Mouse (Mus musculus): ENCODE results near the gene Kcnk13.

Gene Kcnk13

GRCm38 (mm10) chr12:100015146-100015545 lies 50.8 kb downstream of the Kcnk13 start:
- DNase-seq (ENCODE audit: low read depth, low spot score) = no peak

- DNase-seq (ENCODE audit: low read depth, low spot score) = no peak
These were observed 53.4 kb downstream of the Kcnk13 start for GRCm38 (mm10) chr12:100017709-100018108.

DNA sequence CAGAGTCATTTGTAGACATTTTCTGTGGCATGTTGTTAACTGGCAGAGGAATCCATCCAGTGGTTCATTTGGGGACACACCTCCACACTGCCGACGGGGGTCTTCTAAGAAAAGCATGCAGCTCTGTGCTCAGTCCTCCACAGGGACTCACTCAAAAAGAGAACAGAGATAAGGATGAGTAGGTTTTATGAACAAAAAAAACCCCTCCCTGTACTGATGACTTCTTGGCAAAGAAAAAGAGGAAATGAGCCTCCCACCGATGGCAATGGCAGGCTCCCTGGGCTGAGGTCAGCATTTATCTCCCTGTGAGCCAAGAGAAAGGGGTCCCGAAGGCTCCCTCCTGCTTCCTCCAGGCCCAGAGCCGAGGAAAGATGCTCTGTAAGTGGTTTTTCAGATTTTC lies 58.2 kb downstream of the Kcnk13 start:
- DNase-seq (ENCODE audit: low read depth, low spot score) = no peak

- DNase-seq (ENCODE audit: low read depth, low spot score) = no peak
These were observed 59.6 kb downstream of the Kcnk13 start for GRCm38 (mm10) chr12:100023821-100024365.

DNA sequence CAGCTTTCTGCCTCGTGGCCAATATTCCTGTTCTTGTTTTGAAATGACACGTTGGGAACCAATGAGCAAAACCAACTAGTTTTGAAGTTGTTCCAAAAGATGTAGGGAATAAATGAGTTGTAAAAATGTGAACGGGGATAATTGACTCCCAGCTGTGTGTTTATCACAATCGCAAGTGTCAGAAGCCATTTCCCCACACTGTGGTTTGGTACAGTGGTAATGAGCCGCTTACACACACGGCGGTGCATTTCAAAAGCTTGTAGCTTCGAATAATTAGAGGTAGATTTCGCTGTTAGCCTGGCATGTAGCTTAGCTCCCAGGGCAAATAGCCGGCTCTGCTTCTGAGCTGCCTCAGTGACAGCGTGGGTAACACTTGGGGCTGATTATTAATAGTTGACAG lies 61.4 kb downstream of the Kcnk13 start:
- no peak for DNase-seq (ENCODE audit: low read depth, low spot score)

DNA sequence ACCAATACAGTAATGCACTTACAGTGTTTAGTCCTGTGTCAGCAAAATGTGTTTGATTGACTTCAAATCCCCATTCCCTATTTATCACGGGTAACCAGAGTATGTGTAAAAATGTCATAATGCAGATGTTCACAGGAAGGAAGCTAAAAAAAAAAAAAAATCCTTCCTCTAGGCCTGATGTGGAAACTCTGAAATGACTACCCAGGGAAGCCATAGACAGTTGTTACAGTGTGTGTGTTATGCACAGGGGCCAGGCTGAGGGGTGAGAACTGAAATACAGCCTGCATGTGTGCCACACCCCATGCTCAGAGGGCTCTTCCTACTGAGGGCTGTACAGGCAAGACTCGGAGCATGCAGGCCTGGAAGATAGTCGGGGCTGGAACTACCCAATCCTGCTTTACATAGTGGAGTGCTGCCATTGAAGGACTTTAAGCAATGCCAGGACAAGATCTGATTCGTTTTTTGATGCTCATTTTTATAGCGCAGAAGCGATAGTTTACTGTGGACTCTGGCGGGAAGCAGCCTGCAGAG lies 62.5 kb downstream of the Kcnk13 start:
- no peak for DNase-seq (ENCODE audit: low read depth, low spot score)

- no peak for DNase-seq (ENCODE audit: low read depth, low spot score)
These were observed 63.0 kb downstream of the Kcnk13 start for GRCm38 (mm10) chr12:100027281-100027680.

DNA sequence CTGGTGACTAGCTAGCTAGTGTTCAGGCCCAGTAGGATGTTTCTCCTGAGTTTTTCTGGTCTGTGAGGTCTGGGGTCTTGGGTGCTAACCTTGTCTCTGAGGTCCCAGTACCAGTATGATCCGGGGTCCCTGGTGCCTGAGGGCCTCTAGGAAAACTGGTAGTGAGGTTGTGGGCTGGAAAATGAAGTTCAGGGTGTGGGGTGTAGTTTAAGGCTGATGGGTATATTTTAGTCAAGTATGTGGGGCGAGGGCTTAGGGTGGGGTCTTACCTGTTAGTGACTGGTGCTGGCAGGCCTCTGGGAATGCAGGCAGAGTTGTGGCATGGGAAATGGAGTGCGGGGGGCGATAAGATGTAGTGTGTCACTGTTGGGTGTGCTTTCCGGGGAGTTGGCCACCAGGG lies 67.4 kb downstream of the Kcnk13 start:
- no peak for DNase-seq (ENCODE audit: low read depth, low spot score)

DNA sequence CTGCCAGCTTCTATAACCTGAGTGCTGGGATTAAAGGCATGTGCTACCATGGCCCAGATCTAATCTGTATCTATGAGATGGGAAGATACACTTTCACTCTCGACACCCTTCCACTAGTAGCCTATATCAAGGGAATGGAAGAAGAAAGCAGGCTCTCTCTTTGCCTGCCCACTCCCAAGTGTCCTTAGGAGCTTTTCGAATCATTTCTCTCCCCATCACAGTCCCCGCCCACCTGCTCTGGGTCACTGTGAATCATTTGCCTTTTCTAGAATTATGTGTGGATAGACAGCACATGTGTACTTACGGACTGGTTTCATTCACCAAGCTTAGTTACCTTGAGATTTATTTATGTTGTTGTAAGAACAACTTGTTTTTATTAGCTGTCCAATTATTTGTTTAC lies 68.2 kb downstream of the Kcnk13 start:
- DNase-seq (ENCODE audit: low read depth, low spot score) = no peak

DNA sequence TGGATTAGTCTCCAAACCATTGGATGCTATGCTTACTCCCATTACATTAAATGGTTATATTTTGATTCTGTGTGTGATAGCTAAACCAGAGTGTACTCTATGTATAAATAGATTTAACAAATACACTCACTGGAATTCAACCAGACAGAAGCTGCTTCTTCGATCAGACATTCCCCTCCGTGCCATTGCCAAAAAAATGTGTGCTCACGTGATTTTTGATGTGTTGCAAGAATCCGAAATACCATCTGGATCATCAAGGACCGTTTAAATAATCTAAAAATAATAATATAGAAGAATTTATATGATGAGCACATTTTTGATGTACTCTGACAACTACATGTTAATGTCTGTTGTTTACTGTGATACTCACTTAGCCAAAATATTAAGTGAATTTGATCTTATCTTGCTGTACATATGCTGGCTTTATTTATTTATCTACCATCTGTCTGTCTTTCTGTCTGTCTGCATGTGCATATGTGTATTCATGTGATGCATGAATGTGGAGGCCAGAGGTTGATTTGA lies 74.5 kb downstream of the Kcnk13 start:
- DNase-seq (ENCODE audit: low read depth, low spot score) = no peak

GRCm38 (mm10) chr12:100042116-100042515 lies 77.8 kb downstream of the Kcnk13 start:
- no peak for DNase-seq (ENCODE audit: low read depth, low spot score)

DNA sequence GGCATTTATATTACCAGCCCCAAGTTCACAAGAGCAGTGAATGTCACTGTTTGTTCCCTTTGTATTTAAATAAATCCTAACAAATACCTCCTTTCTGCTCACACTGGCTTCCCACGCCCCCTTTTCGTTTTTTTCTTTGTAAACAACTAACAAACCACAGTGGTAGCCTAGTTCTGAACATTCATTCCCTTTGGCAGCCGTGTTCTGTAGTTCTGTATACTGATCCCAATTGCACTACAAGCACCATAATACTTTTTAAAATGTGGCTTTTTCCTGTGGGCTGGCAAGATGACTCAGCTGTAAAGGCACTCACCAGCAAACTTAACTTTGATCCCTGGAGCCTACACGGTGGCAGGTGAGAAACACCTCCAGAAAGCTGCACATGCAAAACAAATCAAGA lies 80.4 kb downstream of the Kcnk13 start:
- DNase-seq (ENCODE audit: low read depth, low spot score) = no peak

DNA sequence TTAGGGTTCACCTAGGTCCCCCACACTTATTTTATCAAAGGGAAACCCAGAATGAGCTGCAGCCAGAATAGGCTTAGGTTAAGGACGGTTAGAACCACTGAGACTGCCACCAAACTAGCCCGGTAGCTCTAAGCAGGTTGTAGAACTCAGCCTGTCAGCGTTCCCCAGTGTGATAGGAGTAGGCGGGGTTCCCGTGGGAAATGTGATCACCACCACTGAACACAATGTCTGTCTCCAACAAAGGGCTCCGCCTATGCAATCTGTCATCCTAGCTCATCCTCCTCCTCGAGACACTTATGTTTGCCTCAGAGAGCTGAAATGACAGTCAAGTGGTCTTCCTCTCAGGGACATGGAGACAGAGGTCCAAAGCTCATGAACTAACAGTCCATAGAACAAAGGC lies 86.3 kb downstream of the Kcnk13 start:
- DNase-seq (ENCODE audit: low read depth, low spot score) = no peak

DNA sequence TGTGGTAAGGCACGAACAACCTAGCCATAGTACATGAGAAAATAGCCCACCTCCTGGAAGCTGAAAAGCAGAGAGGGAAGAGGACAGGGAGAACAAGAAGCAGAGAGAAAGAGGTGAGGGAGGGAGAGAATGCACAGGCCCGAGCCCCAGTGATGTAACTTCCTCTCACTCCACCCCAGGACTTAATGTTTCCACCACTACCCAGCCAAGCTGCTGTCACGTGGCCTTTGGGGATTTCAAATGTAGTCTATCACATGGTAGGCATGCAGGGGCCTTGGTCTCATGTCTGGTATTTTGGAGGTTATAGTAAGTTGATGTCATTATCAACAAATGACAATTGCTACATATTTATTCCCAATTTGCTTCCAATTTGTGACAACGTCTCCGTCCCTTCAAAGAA lies 89.3 kb downstream of the Kcnk13 start:
- no peak for DNase-seq (ENCODE audit: low read depth, low spot score)

GRCm38 (mm10) chr12:100061071-100061470 lies 96.8 kb downstream of the Kcnk13 start:
- no peak for DNase-seq (ENCODE audit: low read depth, low spot score)

DNA sequence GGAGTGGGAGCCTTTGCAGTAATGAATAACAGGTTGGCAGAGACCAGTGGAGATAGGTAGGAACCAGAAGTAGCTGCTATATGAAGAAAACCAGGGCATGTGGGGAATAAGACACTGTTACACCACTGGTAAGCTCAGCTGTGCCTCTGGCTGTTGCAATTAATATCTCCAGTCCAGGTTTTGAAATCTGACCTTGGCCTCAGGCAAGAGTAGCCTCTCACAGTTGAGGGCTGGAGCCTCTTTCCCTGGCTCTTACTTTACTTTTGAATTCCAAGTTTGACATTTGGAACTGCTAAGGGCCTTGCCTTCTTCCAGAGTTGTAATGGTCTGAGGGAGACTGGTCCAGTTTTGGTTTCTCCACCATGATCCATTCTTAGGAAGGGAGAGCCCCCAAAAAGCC lies 97.5 kb downstream of the Kcnk13 start:
- DNase-seq (ENCODE audit: low read depth, low spot score) = no peak

DNA sequence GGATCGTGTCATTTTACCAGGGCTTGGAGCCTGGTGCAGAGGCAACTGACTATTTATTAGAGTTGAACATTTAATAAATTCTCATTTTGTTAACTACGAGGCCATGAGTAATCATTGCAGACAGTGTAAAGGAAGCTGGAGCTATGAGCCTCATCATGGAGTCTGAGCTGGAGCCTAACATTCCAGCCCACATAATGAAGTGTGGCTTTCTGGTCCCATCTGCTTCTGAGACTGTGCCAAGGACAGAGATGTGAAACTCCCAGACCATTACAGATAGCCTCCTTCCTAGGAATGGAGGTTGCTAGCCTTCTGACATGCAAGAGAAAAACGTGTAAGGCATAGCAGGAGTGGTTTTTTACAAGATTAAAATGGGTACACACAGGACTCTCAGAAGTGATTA lies 98.3 kb downstream of the Kcnk13 start:
- DNase-seq (ENCODE audit: low read depth, low spot score) = no peak

- DNase-seq (ENCODE audit: low read depth, low spot score) = no peak
These were observed 100.8 kb downstream of the Kcnk13 start for GRCm38 (mm10) chr12:100065109-100065508.

DNA sequence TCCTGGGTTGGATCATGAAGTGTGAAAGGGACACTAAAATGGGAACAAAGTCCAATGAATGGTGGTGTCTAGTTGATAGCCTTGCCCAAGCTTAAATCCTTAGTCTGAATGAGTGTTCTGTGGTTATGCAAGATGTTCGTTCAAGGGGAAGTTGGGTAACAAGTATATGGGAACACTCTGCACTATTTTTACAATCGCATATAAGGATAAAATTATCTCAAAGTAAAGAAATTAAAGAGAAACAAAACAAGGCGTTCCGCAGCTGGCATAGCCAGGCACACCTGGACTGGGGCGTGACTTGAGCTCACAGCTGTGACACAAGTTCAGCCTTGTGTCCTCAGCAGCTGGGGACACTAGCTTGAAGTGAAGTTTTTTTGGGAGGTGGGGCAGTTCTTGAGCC lies 103.2 kb downstream of the Kcnk13 start:
- no peak for DNase-seq (ENCODE audit: low read depth, low spot score)

GRCm38 (mm10) chr12:100073201-100073672 lies 108.9 kb downstream of the Kcnk13 start:
- DNase-seq (ENCODE audit: low read depth, low spot score) = no peak

- no peak for DNase-seq (ENCODE audit: low read depth, low spot score)
These were observed 111.4 kb downstream of the Kcnk13 start for GRCm38 (mm10) chr12:100075715-100076114.

DNA sequence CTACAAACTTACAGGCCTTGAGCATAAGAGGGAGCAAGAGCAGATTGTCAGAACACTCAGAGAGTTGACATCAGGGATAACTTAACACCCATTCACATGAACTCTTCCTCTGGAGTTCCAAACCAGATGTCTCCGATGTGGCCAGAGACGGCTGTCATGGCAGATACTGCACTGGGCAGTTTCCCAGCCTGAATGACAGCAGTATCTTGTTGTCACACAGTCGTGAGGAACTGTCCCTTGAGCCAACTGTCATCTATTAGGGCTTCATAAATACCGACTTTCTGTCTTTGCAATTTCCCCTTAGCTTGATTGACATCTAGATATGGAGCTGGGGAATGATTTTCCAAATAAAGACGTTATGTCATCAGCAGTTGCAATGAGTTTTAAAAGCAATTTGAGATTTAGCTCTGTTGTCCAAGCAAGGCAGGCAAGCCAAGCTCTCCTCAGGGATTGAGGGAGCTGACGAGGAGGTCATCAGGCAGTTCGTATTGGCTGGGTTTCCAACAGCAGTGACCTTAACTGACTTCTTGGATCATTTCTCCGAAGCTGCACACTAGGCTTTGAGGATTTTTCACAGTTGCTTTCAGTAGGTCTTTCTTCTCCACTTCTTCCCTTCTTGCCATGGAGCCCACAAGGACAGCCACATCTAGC lies 115.5 kb downstream of the Kcnk13 start:
- DNase-seq (ENCODE audit: low read depth, low spot score) = no peak

GRCm38 (mm10) chr12:100088026-100088425 lies 123.7 kb downstream of the Kcnk13 start:
- DNase-seq (ENCODE audit: low read depth, low spot score) = no peak

All from CD4-positive, CD25-positive, alpha-beta regulatory T cell, adult 2 months (primary cell).